Mouse (Mus musculus): ENCODE results near the gene Kcnk2. TPM values are rescaled to one million over a fixed set of nuclear protein-coding genes. Genes with fewer than 3 reads are reported as not detected.
A peak's percentile ranks its signal among the peaks of the same experiment; 100 is the strongest.

The Kcnk2 gene
- 10 to 100 TPM; 16.1 to 18.6 TPM for total RNA-seq (2021)
- long read RNA-seq, experiment 1, partial matches to known transcripts, result 6 of 33 reads
- long read RNA-seq, experiment 1, other reads (novel, unspliced or antisense), result 21 of 33 reads
- long read RNA-seq, experiment 2, partial matches to known transcripts, result 0 of 5 reads
- long read RNA-seq, experiment 2, other reads (novel, unspliced or antisense), result 2 of 5 reads

- DNase-seq, result no peak
Observed at GRCm38 (mm10) chr1:189402223-189402943, at the start of gene Kcnk2. Gene Kcnk2, minus strand, starts transcription at chr1:189402273.

GRCm38 (mm10) chr1:189440741-189441140 lies 38.7 kb upstream of the Kcnk2 start:
- no peak for DNase-seq

- DNase-seq, result no peak
Observed at GRCm38 (mm10) chr1:189437126-189437525, 35.1 kb upstream of the Kcnk2 start.

- DNase-seq, result no peak
Observed at GRCm38 (mm10) chr1:189435452-189435851, 33.4 kb upstream of the Kcnk2 start.

GRCm38 (mm10) chr1:189431479-189431878 lies 29.4 kb upstream of the Kcnk2 start:
- no peak for DNase-seq

- no peak for DNase-seq
Observed at GRCm38 (mm10) chr1:189430534-189430933, 28.5 kb upstream of the Kcnk2 start.

GRCm38 (mm10) chr1:189429566-189429965 lies 27.5 kb upstream of the Kcnk2 start:
- DNase-seq, result no peak

- no peak for DNase-seq
Observed at GRCm38 (mm10) chr1:189426252-189426651, 24.2 kb upstream of the Kcnk2 start.

GRCm38 (mm10) chr1:189419914-189420313 lies 17.8 kb upstream of the Kcnk2 start:
- no peak for DNase-seq

- DNase-seq, result no peak
Observed at GRCm38 (mm10) chr1:189409906-189410305, 7.8 kb upstream of the Kcnk2 start.

- peak; percentile 4 to 17 for DNase-seq
Observed at GRCm38 (mm10) chr1:189405221-189405620, 3.1 kb upstream of the Kcnk2 start.

GRCm38 (mm10) chr1:189403546-189403945 lies 1.5 kb upstream of the Kcnk2 start:
- DNase-seq, result no peak

- DNase-seq, result no peak
Observed at GRCm38 (mm10) chr1:189403139-189403538, 1.1 kb upstream of the Kcnk2 start.

GRCm38 (mm10) chr1:189386848-189387247 lies 15.2 kb downstream of the Kcnk2 start:
- DNase-seq, result no peak

- DNase-seq, result no peak
Observed at GRCm38 (mm10) chr1:189386141-189386540, 15.9 kb downstream of the Kcnk2 start.

- no peak for DNase-seq
Observed at GRCm38 (mm10) chr1:189367722-189368121, 34.4 kb downstream of the Kcnk2 start.

GRCm38 (mm10) chr1:189364188-189364587 lies 37.9 kb downstream of the Kcnk2 start:
- no peak for DNase-seq

- DNase-seq, result no peak
Observed at GRCm38 (mm10) chr1:189362579-189362978, 39.5 kb downstream of the Kcnk2 start.

- DNase-seq, result no peak
Observed at GRCm38 (mm10) chr1:189359699-189360098, 42.4 kb downstream of the Kcnk2 start.

- no peak for DNase-seq
Observed at GRCm38 (mm10) chr1:189353887-189354286, 48.2 kb downstream of the Kcnk2 start.

GRCm38 (mm10) chr1:189351804-189352203 lies 50.3 kb downstream of the Kcnk2 start:
- DNase-seq, result no peak

- DNase-seq, result peak in 1 of 2 experiments; percentile 12
Observed at GRCm38 (mm10) chr1:189349205-189349604, 52.9 kb downstream of the Kcnk2 start.

- no peak for DNase-seq
Observed at GRCm38 (mm10) chr1:189345166-189345565, 56.9 kb downstream of the Kcnk2 start.

Data from adrenal gland, postnatal 36 days (tissue).